Mouse (Mus musculus): ENCODE data around the gene Slc25a29. TPM values are rescaled to one million over a fixed set of nuclear protein-coding genes. Genes with fewer than 3 reads are reported as not detected.

Slc25a29 gene
- total RNA-seq, 2 experiments from 2014 or later, result 21.8 to 22.9 TPM

- peak; percentile 77 to 81 for DNase-seq
Observed at GRCm38 (mm10) chr12:108794078-108794711, 41.5 kb downstream of the Slc25a29 start.

GRCm38 (mm10) chr12:108793453-108793941 is 42.2 kb downstream of the Slc25a29 start:
- peak in 1 of 2 experiments; percentile 37 for DNase-seq

GRCm38 (mm10) chr12:108792546-108793452 is 42.9 kb downstream of the Slc25a29 start, which contains the start of gene Yy1:
Gene Yy1, plus strand, starts transcription at chr12:108792973.
- DNase-seq, result peak; percentile 97 to 98

- peak; percentile 67 to 80 for DNase-seq
Observed at GRCm38 (mm10) chr12:108792152-108792545, 43.5 kb downstream of the Slc25a29 start.

- no peak for DNase-seq
Observed at GRCm38 (mm10) chr12:108787329-108787728, 48.4 kb downstream of the Slc25a29 start.

GRCm38 (mm10) chr12:108785161-108785560 is 50.5 kb downstream of the Slc25a29 start:
- DNase-seq, result no peak

GRCm38 (mm10) chr12:108780108-108780877 is 55.4 kb downstream of the Slc25a29 start:
- DNase-seq, result no peak

Small RNA genes within 50 kb of the gene (microRNA-seq; reads per million reads assigned to microRNA genes)
- 54.6 to 71.3 reads per million in 2 experiments for gene Mir345

Other genes with a start within 250 kb of the Slc25a29 start
- 1 to 10 TPM; 4.1 to 5.0 TPM for gene Degs2, start 133.6 kb downstream of the Slc25a29 start, total RNA-seq (2021)
- 10 to 100 TPM; 52.1 to 55.8 TPM for gene Yy1, start 42.9 kb downstream of the Slc25a29 start, total RNA-seq (2021)
- 10 to 100 TPM; 10.8 to 12.1 TPM for gene Slc25a47, start 163 bp upstream of the Slc25a29 start, total RNA-seq (2021)
- gene Wdr25, start 57.7 kb upstream of the Slc25a29 start, total RNA-seq (2021), result 10 to 100 TPM; 13.0 to 14.6 TPM
- gene Wars, start 58.3 kb upstream of the Slc25a29 start, total RNA-seq (2021), result 10 to 100 TPM; 83.6 to 85.6 TPM
- 100 to 1,000 TPM; 139 to 145 TPM for gene Begain, start 232.3 kb upstream of the Slc25a29 start, total RNA-seq (2021)

All from layer of hippocampus, postnatal 36 days (tissue).